Mouse (Mus musculus): ENCODE data around the gene Fezf1. TPM values are rescaled to one million over a fixed set of nuclear protein-coding genes. Genes with fewer than 3 reads are reported as not detected.

The Fezf1 gene
- total and polyA plus RNA-seq, 3 experiments, result not detected

DNA sequence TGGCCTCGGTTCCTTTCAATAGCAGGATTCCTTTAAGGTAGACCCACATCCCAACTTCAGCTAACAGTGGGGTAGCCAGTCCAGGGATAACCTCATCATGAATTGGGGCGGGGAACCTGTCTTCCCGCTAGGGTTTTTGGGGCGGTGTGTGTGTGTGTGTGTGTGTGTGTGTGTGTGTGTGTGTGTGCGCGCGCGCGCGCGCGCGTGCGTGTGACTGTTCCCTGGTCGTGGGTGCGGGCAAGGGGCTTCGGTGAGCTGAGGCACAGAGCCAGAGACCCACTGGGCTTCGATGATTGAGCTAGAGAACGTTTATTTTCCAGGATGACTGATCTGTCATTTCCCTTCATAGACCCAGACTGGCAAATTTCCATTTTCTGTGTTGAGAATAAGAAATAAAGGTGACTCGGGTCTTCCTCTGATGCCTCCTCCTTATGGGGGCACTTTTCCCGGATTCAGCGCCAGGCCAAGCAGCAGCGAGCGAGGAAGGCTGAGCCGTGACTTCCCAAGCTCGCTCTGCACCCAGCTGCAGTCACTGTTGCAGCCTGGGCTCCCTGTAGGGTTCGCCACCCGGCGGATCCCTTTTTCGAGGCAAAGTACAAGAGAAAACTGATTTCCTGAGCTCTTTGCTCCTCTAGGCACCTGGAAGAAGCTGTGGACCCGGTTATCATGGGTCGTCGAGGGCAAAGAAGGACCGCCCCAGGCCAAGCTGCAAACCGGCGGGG lies 12.0 kb upstream of the Fezf1 start:
- Histone ChIP-seq H3K4me2 (ENCODE audit: insufficient read depth, low read depth, poor library complexity, severe bottlenecking) (no peak overlapping the region), H3K9me3 (replicated peaks; ENCODE audit: low read length) (no peaks in the 10 kb centered on the region), H3K4me1 (ENCODE audit: control insufficient read depth in 1 of 2, insufficient read depth in 2 of 2) (no peaks in the 10 kb centered on the region), H3K36me3 (replicated peaks in 1 of 2; ENCODE audit: control insufficient read depth in 1 of 2, insufficient read depth in 1 of 2, low read length in 1 of 2) (no peaks in the 10 kb centered on the region), H3K9ac (ENCODE audit: insufficient read depth, low read depth) (no peak overlapping the region), H3K27me3 (replicated peaks) (no peaks in the 10 kb centered on the region), H3K4me3 (replicated peaks in 1 of 3; ENCODE audit: low read depth in 2 of 3, low read length in 2 of 3, poor library complexity in 1 of 3) (no peak overlapping the region), H3K79me2 (replicated peaks; ENCODE audit: control insufficient read depth, extremely low read depth, insufficient read depth, poor library complexity, severe bottlenecking) (no peaks in the 10 kb centered on the region), H3K27ac (ENCODE audit: insufficient read depth, low read depth) (no peak overlapping the region)
- TF ChIP-seq MXI1 (IDR thresholded peaks at IDR 0.05; ENCODE audit: low read depth, low read length) (no peak), BHLHE40 (IDR thresholded peaks at IDR 0.05; ENCODE audit: low read depth, low read length) (no peak)
- in situ Hi-C loops (cut with MboI; ENCODE audit: low pct_ligation_motif_present, low pct_unique_long_range_greater_than_20kb, low sequenced_read_pairs), result no loop called here
- dilution Hi-C loops (cut with MboI; ENCODE audit: extremely low pct_ligation_motif_present, extremely low pct_unique_long_range_greater_than_20kb, low sequenced_read_pairs), result no loop called here
- no peak for DNase-seq (ENCODE audit: extremely low read depth)

GRCm38 (mm10) chr6:23257981-23258380 lies 9.8 kb upstream of the Fezf1 start:
- peaks cover 5% of the 10 kb centered on the region for H3K9me3 ChIP-seq (replicated peaks; ENCODE audit: low read length)
- H3K79me2 ChIP-seq (replicated peaks; ENCODE audit: control insufficient read depth, extremely low read depth, insufficient read depth, poor library complexity, severe bottlenecking), result no peaks in the 10 kb centered on the region
- no peak overlapping the region for H3K4me3 ChIP-seq (replicated peaks in 1 of 3; ENCODE audit: low read depth in 2 of 3, low read length in 2 of 3, poor library complexity in 1 of 3)
- in situ Hi-C loops (cut with MboI; ENCODE audit: low pct_ligation_motif_present, low pct_unique_long_range_greater_than_20kb, low sequenced_read_pairs) (no loop called here), dilution Hi-C loops (cut with MboI; ENCODE audit: extremely low pct_ligation_motif_present, extremely low pct_unique_long_range_greater_than_20kb, low sequenced_read_pairs) (no loop called here)
- H3K27ac ChIP-seq (ENCODE audit: insufficient read depth, low read depth), result no peak overlapping the region
- no peaks in the 10 kb centered on the region for H3K4me1 ChIP-seq (ENCODE audit: control insufficient read depth in 1 of 2, insufficient read depth in 2 of 2)
- H3K27me3 ChIP-seq (replicated peaks), result no peaks in the 10 kb centered on the region
- H3K4me2 ChIP-seq (ENCODE audit: insufficient read depth, low read depth, poor library complexity, severe bottlenecking), result no peak overlapping the region
- H3K36me3 ChIP-seq (replicated peaks in 1 of 2; ENCODE audit: control insufficient read depth in 1 of 2, insufficient read depth in 1 of 2, low read length in 1 of 2), result no peaks in the 10 kb centered on the region
- TF ChIP-seq E2F4 (IDR thresholded peaks at IDR 0.05; ENCODE audit: insufficient replicate concordance, low read depth, low read length) (no peak), JUN (IDR thresholded peaks at IDR 0.05; ENCODE audit: insufficient read depth, low read depth, low read length) (no peak), POLR2A (IDR thresholded peaks at IDR 0.05; ENCODE audit: low read depth, low read length) (no peak)
- H3K9ac ChIP-seq (ENCODE audit: insufficient read depth, low read depth), result no peak overlapping the region
- no peak for DNase-seq (ENCODE audit: extremely low read depth)

- Histone ChIP-seq H3K27me3 (replicated peaks) (no peaks in the 10 kb centered on the region), H3K4me2 (ENCODE audit: insufficient read depth, low read depth, poor library complexity, severe bottlenecking) (no peak overlapping the region), H3K9me3 (replicated peaks; ENCODE audit: low read length) (peaks cover 7% of the 10 kb centered on the region), H3K27ac (ENCODE audit: insufficient read depth, low read depth) (no peak overlapping the region), H3K79me2 (replicated peaks; ENCODE audit: control insufficient read depth, extremely low read depth, insufficient read depth, poor library complexity, severe bottlenecking) (no peaks in the 10 kb centered on the region), H3K4me3 (replicated peaks in 1 of 3; ENCODE audit: low read depth in 2 of 3, low read length in 2 of 3, poor library complexity in 1 of 3) (no peak overlapping the region), H3K36me3 (replicated peaks in 1 of 2; ENCODE audit: control insufficient read depth in 1 of 2, insufficient read depth in 1 of 2, low read length in 1 of 2) (no peaks in the 10 kb centered on the region), H3K4me1 (ENCODE audit: control insufficient read depth in 1 of 2, insufficient read depth in 2 of 2) (no peaks in the 10 kb centered on the region), H3K9ac (ENCODE audit: insufficient read depth, low read depth) (no peak overlapping the region)
- TF ChIP-seq PAX5 (IDR thresholded peaks at IDR 0.05; ENCODE audit: low read length) (no peak), MXI1 (IDR thresholded peaks at IDR 0.05; ENCODE audit: low read depth, low read length) (no peak), ETS1 (conservative IDR thresholded peaks at IDR 0.05; ENCODE audit: low read depth, low read length) (no peak), GABPA (IDR thresholded peaks at IDR 0.05; ENCODE audit: insufficient replicate concordance, low read depth, low read length) (no peak)
- dilution Hi-C loops (cut with MboI; ENCODE audit: extremely low pct_ligation_motif_present, extremely low pct_unique_long_range_greater_than_20kb, low sequenced_read_pairs) (no loop called here), in situ Hi-C loops (cut with MboI; ENCODE audit: low pct_ligation_motif_present, low pct_unique_long_range_greater_than_20kb, low sequenced_read_pairs) (no loop called here)
- DNase-seq (ENCODE audit: extremely low read depth), result no peak
These were observed 7.0 kb upstream of the Fezf1 start for GRCm38 (mm10) chr6:23255161-23255560.
